Mouse (Mus musculus) embryonic fibroblast, embryonic 13.5 days (primary cell): ENCODE measurements around the gene Hpcal1.

ENCODE experiments used
- CTCF ChIP-seq: IDR thresholded peaks from 2 replicates; pipeline ENCODE4 v1.5.1; 2011; ENCODE audit warnings: mild to moderate bottlenecking, control low read depth, low read length, moderate library complexity, borderline replicate concordance; ENCODE audit not compliant: insufficient read depth
- POLR2A ChIP-seq: IDR thresholded peaks from 2 replicates; pipeline ENCODE4 v1.6.1; 2011; ENCODE audit warnings: low read depth, mild to moderate bottlenecking, control low read depth, low read length, moderate library complexity

DNA sequence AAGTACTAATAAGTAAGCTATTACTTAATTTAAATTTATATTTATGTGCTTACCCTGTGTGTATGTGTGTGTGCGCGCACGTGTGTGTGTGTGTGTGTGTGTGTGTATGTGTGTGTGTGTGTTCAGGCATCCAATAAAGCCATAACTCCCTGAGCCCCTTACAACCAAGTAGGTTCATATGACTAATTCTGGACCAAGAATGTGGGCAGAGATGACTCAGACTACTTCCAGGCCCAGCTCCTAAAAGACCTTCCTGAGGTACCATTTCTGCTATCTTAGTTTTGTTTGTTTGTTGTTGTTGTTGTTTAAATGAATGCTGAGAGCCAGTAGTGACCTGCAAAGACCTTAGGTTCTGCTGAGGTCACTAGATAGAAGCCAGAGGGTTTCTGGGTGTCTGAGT, 1.7 kb upstream of the Hpcal1 start:
- TF ChIP-seq CTCF (no peak), POLR2A (no peak)
